In genomic region chr8:95426781-95427281, GRCm38 (mm10) we compare ENCODE assay signal across 9 mouse cellular contexts. TPM values are rescaled to one million over a fixed set of nuclear protein-coding genes. Genes with fewer than 3 reads are reported as not detected.
DNase-seq lines count a peak whose midpoint lies in the region; ATAC-seq and TF ChIP-seq lines count a peak whose summit lies in the region.
"Had no signal": no experiment of that assay in that cellular context is flagged by ENCODE, and none has a peak within 500 bp of the region (broad histone marks: within the 10 kb centered on the region; RNA-seq: fewer than 3 reads in every experiment).

No protein-coding gene starts in this region.

- 21% methylated on average over 2 of the region's 2 CpGs for WGBS in cerebellum, adult 2 months
- 44% methylated on average over 2 of the region's 2 CpGs for WGBS in neural tube, embryonic 13.5 days

- TF ChIP-seq POLR2A in cerebellum, adult 2 months (IDR thresholded peaks at IDR 0.05; ENCODE audit: borderline replicate concordance, insufficient read depth, low read length) = no peak

- peak; percentile 27 for ATAC-seq in Patski
- peak; percentile 69 for ATAC-seq in neural tube, embryonic 13.5 days (ENCODE audit: low read depth)

- in situ Hi-C loops in Patski (cut with MboI; ENCODE audit: low pct_unique_long_range_greater_than_20kb) = no loop called here

- POLR2A ChIA-PET in Patski (lab: Charles Lee) = interaction anchor here (1.0 kb wide), 1 partner anchor 74 kb away, joined by 3 read pairs; the partner anchor contains the start of gene Mmp15

- H3K36me3 ChIP-seq in neural tube, embryonic 13.5 days = peaks cover 18% of the 10 kb centered on the region

- no peak overlapping the region for H3K4me3 ChIP-seq in cerebellum, adult 2 months (replicated peaks; ENCODE audit: insufficient read depth, low read depth, low read length)
- no peak overlapping the region for H3K4me3 ChIP-seq in neural tube, embryonic 13.5 days

- no peaks in the 10 kb centered on the region for H3K27me3 ChIP-seq in cerebellum, adult 2 months (ENCODE audit: control insufficient read depth, insufficient read depth, low read length)
- H3K27me3 ChIP-seq in Patski = no peaks in the 10 kb centered on the region
- H3K27me3 ChIP-seq in neural tube, embryonic 13.5 days = no peaks in the 10 kb centered on the region

- H3K4me1 ChIP-seq in cerebellum, adult 2 months (ENCODE audit: control insufficient read depth, insufficient read depth, low read length) = peaks cover 5% of the 10 kb centered on the region; the same call in 1 of the 2 replicates
- peaks cover 74% of the 10 kb centered on the region for H3K4me1 ChIP-seq in neural tube, embryonic 13.5 days (replicated peaks)

- peak overlapping the region; percentile 34; the same call in 1 of the 2 replicates for H3K9ac ChIP-seq in neural tube, embryonic 13.5 days
- H3K9ac ChIP-seq: liver, embryonic 14.5 days had no signal

- peak overlapping the region; percentile 78; the same call in 1 of the 2 replicates for H3K27ac ChIP-seq in cerebellum, adult 2 months (ENCODE audit: insufficient read depth, low read length)
- peak overlapping the region; percentile 88 for H3K27ac ChIP-seq in neural tube, embryonic 13.5 days (replicated peaks)
- H3K27ac ChIP-seq: liver, embryonic 14.5 days had no signal

- CTCF ChIA-PET in Patski (lab: Charles Lee) = interaction anchor here (0.8 to 8.9 kb wide), 12 partner anchors 17 to 94 kb away, joined by 3 to 108 read pairs (median 4); partner anchors contain the start of genes Mmp15 and Usb1

- no peak for TF ChIP-seq CTCF in cerebellum, adult 2 months (IDR thresholded peaks at IDR 0.05; ENCODE audit: borderline replicate concordance, insufficient read depth, low read depth, low read length)
- TF ChIP-seq CTCF in Patski (IDR thresholded peaks at IDR 0.05) = no peak

- H3K9me3 ChIP-seq in neural tube, embryonic 13.5 days = no peaks in the 10 kb centered on the region

- DNase-seq in cerebellum, adult 2 months = peak in 1 of 2 experiments; percentile 53
- no peak for DNase-seq in cerebellum, adult 11-12 months
- no peak for DNase-seq in Patski (ENCODE audit: low read depth, low spot score)
- peak; percentile 66 for DNase-seq in heart, adult 8-10 months (ENCODE audit: low spot score)
- peak; percentile 31 to 47 for DNase-seq in kidney, postnatal 36 days
- no peak for DNase-seq in layer of hippocampus, postnatal 25 days (ENCODE audit: extremely low spot score in 1 of 2, low spot score in 1 of 2)
- no peak for DNase-seq in right cerebral cortex, postnatal 4 days

- H3K4me2 ChIP-seq in neural tube, embryonic 13.5 days = peak overlapping the region; percentile 24

RNA-seq across cellular contexts. Expression of gene Cfap20, which starts 7.8 kb away (rescaled TPM):
- polyA plus RNA-seq in cerebellum, adult 2 months (2012; rRNA removed) = 76.0 and 76.1 TPM in 2 replicates
- 64.5 TPM for polyA plus RNA-seq in Patski (2021)
- total RNA-seq in heart, adult 8-10 months (2022) = 10 to 100 TPM; 19.8 to 24.3 (median 20.8) TPM
- polyA plus RNA-seq in neural tube, embryonic 13.5 days (2015; fragmentation: Nextera tagmentation; extraction: Ambion mirVana) = 124 and 128 TPM in 2 replicates
- total RNA-seq in layer of hippocampus, postnatal 25 days (2021) = 10 to 100 TPM; 57.6 to 63.5 TPM

Comparison
In these comparisons a context has a peak if more than half of its experiments do, and no peak if none do; other contexts are left out.
1. DNase-seq: peak in heart, adult 8-10 months (single experiment) and kidney, postnatal 36 days (2 of 2); none in cerebellum, adult 11-12 months (single experiment), Patski (single experiment), layer of hippocampus, postnatal 25 days (0 of 2) and right cerebral cortex, postnatal 4 days (single experiment).